ENCODE assay signal across 11 mouse cellular contexts in genomic region chr1:162075831-162076230, GRCm38 (mm10).
DNase-seq lines count a peak whose midpoint lies in the region; ATAC-seq lines count a peak whose summit lies in the region.
"Had no signal": no experiment of that assay in that cellular context is flagged by ENCODE, and none has a peak within 500 bp of the region (broad histone marks: within the 10 kb centered on the region; RNA-seq: fewer than 3 reads in every experiment).

No protein-coding gene starts in this region.

- H3K27me3 ChIP-seq in heart, embryonic 15.5 days: no peaks in the 10 kb centered on the region
- H3K27me3 ChIP-seq in midbrain, embryonic 11.5 days (ENCODE audit: control insufficient read depth, insufficient read depth, low read length): no peaks in the 10 kb centered on the region
- H3K27me3 ChIP-seq in midbrain, embryonic 14.5 days (ENCODE audit: control insufficient read depth, insufficient read depth, low read length): no peaks in the 10 kb centered on the region
- no peaks in the 10 kb centered on the region for H3K27me3 ChIP-seq in limb, embryonic 13.5 days
- H3K27me3 ChIP-seq: forebrain, embryonic 12.5 days had no signal

- 77% methylated on average over 10 of the region's 10 CpGs for WGBS in heart, embryonic 15.5 days
- WGBS in midbrain, embryonic 11.5 days: 81% methylated on average over 10 of the region's 10 CpGs
- WGBS in midbrain, embryonic 14.5 days: 69% methylated on average over 10 of the region's 10 CpGs
- WGBS in limb, embryonic 13.5 days: 39% methylated on average over 10 of the region's 10 CpGs

- H3K9me3 ChIP-seq in heart, embryonic 15.5 days (replicated peaks): no peaks in the 10 kb centered on the region
- no peaks in the 10 kb centered on the region for H3K9me3 ChIP-seq in midbrain, embryonic 11.5 days (ENCODE audit: control insufficient read depth, low read length)
- no peaks in the 10 kb centered on the region for H3K9me3 ChIP-seq in midbrain, embryonic 14.5 days (ENCODE audit: control insufficient read depth, low read length)
- H3K9me3 ChIP-seq in limb, embryonic 13.5 days: no peaks in the 10 kb centered on the region
- H3K9me3 ChIP-seq: forebrain, embryonic 12.5 days had no signal

- H3K9ac ChIP-seq in heart, embryonic 15.5 days: no peak overlapping the region
- H3K9ac ChIP-seq in midbrain, embryonic 11.5 days (ENCODE audit: low read length): no peak overlapping the region
- H3K9ac ChIP-seq in midbrain, embryonic 14.5 days (replicated peaks; ENCODE audit: low read length): no peak overlapping the region
- H3K9ac ChIP-seq in limb, embryonic 13.5 days: peak overlapping the region; percentile 46; the same call in 1 of the 2 replicates
- H3K9ac ChIP-seq: forebrain, embryonic 12.5 days had no signal

- no peak for DNase-seq in heart, adult 11 months
- DNase-seq in midbrain, embryonic 11.5 days (ENCODE audit: low spot score, missing footprints): peak; percentile 86
- DNase-seq in midbrain, embryonic 14.5 days: no peak
- DNase-seq in gastrocnemius, adult 18-20 months (ENCODE audit: low spot score): no peak
- DNase-seq in cerebellum, postnatal 14 days: no peak
- DNase-seq: cerebellum, postnatal 36 days; lung, postnatal 14 days; right cerebral cortex, adult 18-20 months had no signal

- H3K4me2 ChIP-seq in heart, embryonic 15.5 days: no peak overlapping the region
- H3K4me2 ChIP-seq in midbrain, embryonic 11.5 days: no peak overlapping the region
- no peak overlapping the region for H3K4me2 ChIP-seq in midbrain, embryonic 14.5 days (ENCODE audit: low read length)
- H3K4me2 ChIP-seq in limb, embryonic 13.5 days (replicated peaks): peak overlapping the region; percentile 46; the same call in 1 of the 2 replicates
- H3K4me2 ChIP-seq: forebrain, embryonic 12.5 days had no signal

- no peaks in the 10 kb centered on the region; the same call in 1 of the 2 replicates for H3K4me1 ChIP-seq in heart, embryonic 15.5 days (replicated peaks)
- no peaks in the 10 kb centered on the region for H3K4me1 ChIP-seq in midbrain, embryonic 11.5 days (ENCODE audit: control insufficient read depth, insufficient read depth, low read length)
- no peaks in the 10 kb centered on the region for H3K4me1 ChIP-seq in midbrain, embryonic 14.5 days (ENCODE audit: control insufficient read depth, insufficient read depth, low read length)
- peaks cover 69% of the 10 kb centered on the region for H3K4me1 ChIP-seq in limb, embryonic 13.5 days

- H3K36me3 ChIP-seq in heart, embryonic 15.5 days: no peaks in the 10 kb centered on the region
- no peaks in the 10 kb centered on the region for H3K36me3 ChIP-seq in midbrain, embryonic 11.5 days (ENCODE audit: control insufficient read depth, insufficient read depth, low read length)
- no peaks in the 10 kb centered on the region for H3K36me3 ChIP-seq in midbrain, embryonic 14.5 days (ENCODE audit: control insufficient read depth, insufficient read depth, low read length)
- no peaks in the 10 kb centered on the region for H3K36me3 ChIP-seq in limb, embryonic 13.5 days
- H3K36me3 ChIP-seq: forebrain, embryonic 12.5 days had no signal

- H3K27ac ChIP-seq in heart, embryonic 15.5 days: peak overlapping the region; percentile 57
- no peak overlapping the region for H3K27ac ChIP-seq in midbrain, embryonic 11.5 days (ENCODE audit: low read depth, low read length)
- H3K27ac ChIP-seq in midbrain, embryonic 14.5 days (replicated peaks; ENCODE audit: low read depth, low read length): no peak overlapping the region
- peak overlapping the region; percentile 99 for H3K27ac ChIP-seq in limb, embryonic 13.5 days

- ATAC-seq in heart, embryonic 15.5 days (replicated peaks; ENCODE audit: insufficient number of reproducible peaks, insufficient read depth, low FRiP score, low read depth): no peak
- no peak for ATAC-seq in midbrain, embryonic 11.5 days (ENCODE audit: low FRiP score)
- ATAC-seq in midbrain, embryonic 14.5 days (ENCODE audit: low FRiP score, low TSS enrichment): no peak
- ATAC-seq in limb, embryonic 13.5 days (ENCODE audit: low FRiP score, low read depth): no peak

- no peak overlapping the region for H3K4me3 ChIP-seq in heart, embryonic 15.5 days
- no peak overlapping the region for H3K4me3 ChIP-seq in midbrain, embryonic 11.5 days (ENCODE audit: low read depth, low read length)
- no peak overlapping the region for H3K4me3 ChIP-seq in midbrain, embryonic 14.5 days (replicated peaks; ENCODE audit: low read depth, low read length)
- no peak overlapping the region for H3K4me3 ChIP-seq in limb, embryonic 13.5 days
- H3K4me3 ChIP-seq: forebrain, embryonic 12.5 days had no signal

Comparison
In these comparisons a context has a peak if more than half of its experiments do, and no peak if none do; other contexts are left out.
1. H3K27ac ChIP-seq: peak in heart, embryonic 15.5 days (single experiment) and limb, embryonic 13.5 days (single experiment); none in midbrain, embryonic 11.5 days (single experiment) and midbrain, embryonic 14.5 days (single experiment).